Mouse (Mus musculus): ENCODE results near the gene Stk11.
A peak's percentile ranks its signal among the peaks of the same experiment; 100 is the strongest.

The Stk11 gene

GRCm38 (mm10) chr10:80095547-80095946 lies 20.1 kb upstream of the Stk11 start:
- no peak for DNase-seq (ENCODE audit: low spot score)

- no peak for DNase-seq (ENCODE audit: low spot score)
These were observed 18.3 kb upstream of the Stk11 start for GRCm38 (mm10) chr10:80097275-80097674.

- DNase-seq (ENCODE audit: low spot score), result no peak
These were observed 17.0 kb upstream of the Stk11 start for GRCm38 (mm10) chr10:80098630-80099029.

- DNase-seq (ENCODE audit: low spot score), result peak; percentile 44
These were observed 14.6 kb upstream of the Stk11 start for GRCm38 (mm10) chr10:80100982-80101381.

- peak; percentile 77 for DNase-seq (ENCODE audit: low spot score)
These were observed 13.2 kb upstream of the Stk11 start for GRCm38 (mm10) chr10:80102216-80102915.

- peak; percentile 60 for DNase-seq (ENCODE audit: low spot score)
These were observed 12.6 kb upstream of the Stk11 start for GRCm38 (mm10) chr10:80103032-80103431.

GRCm38 (mm10) chr10:80104181-80104580 lies 11.4 kb upstream of the Stk11 start:
- DNase-seq (ENCODE audit: low spot score), result no peak

- no peak for DNase-seq (ENCODE audit: low spot score)
These were observed 10.1 kb upstream of the Stk11 start, which contains the start of gene Sbno2 for GRCm38 (mm10) chr10:80105460-80105859. Gene Sbno2 (minus strand): TSS chr10:80105571.

GRCm38 (mm10) chr10:80105926-80106325 lies 9.7 kb upstream of the Stk11 start:
- DNase-seq (ENCODE audit: low spot score), result no peak

GRCm38 (mm10) chr10:80107678-80108077 lies 7.9 kb upstream of the Stk11 start:
- no peak for DNase-seq (ENCODE audit: low spot score)

- DNase-seq (ENCODE audit: low spot score), result peak; percentile 94
These were observed 990 bp upstream of the Stk11 start for GRCm38 (mm10) chr10:80114341-80115284.

- DNase-seq (ENCODE audit: low spot score), result no peak
These were observed 337 bp downstream of the Stk11 start for GRCm38 (mm10) chr10:80115944-80116335.

GRCm38 (mm10) chr10:80116563-80116926 lies 942 bp downstream of the Stk11 start:
- no peak for DNase-seq (ENCODE audit: low spot score)

- DNase-seq (ENCODE audit: low spot score), result peak; percentile 77
These were observed 1.5 kb downstream of the Stk11 start for GRCm38 (mm10) chr10:80116927-80117691.

GRCm38 (mm10) chr10:80117736-80118135 lies 2.1 kb downstream of the Stk11 start:
- no peak for DNase-seq (ENCODE audit: low spot score)

GRCm38 (mm10) chr10:80118552-80118951 lies 2.9 kb downstream of the Stk11 start:
- no peak for DNase-seq (ENCODE audit: low spot score)

GRCm38 (mm10) chr10:80120146-80120545 lies 4.5 kb downstream of the Stk11 start:
- no peak for DNase-seq (ENCODE audit: low spot score)

- DNase-seq (ENCODE audit: low spot score), result no peak
These were observed 6.0 kb downstream of the Stk11 start for GRCm38 (mm10) chr10:80121639-80122038.

GRCm38 (mm10) chr10:80123932-80124562 lies 8.4 kb downstream of the Stk11 start:
- peak; percentile 71 for DNase-seq (ENCODE audit: low spot score)

GRCm38 (mm10) chr10:80127920-80128319 lies 12.3 kb downstream of the Stk11 start:
- DNase-seq (ENCODE audit: low spot score), result no peak

GRCm38 (mm10) chr10:80129846-80130245 lies 14.2 kb downstream of the Stk11 start:
- no peak for DNase-seq (ENCODE audit: low spot score)
